Mouse (Mus musculus): ENCODE data around the gene Sh3pxd2b. TPM values are rescaled to one million over a fixed set of nuclear protein-coding genes. Genes with fewer than 3 reads are reported as not detected.

Sh3pxd2b gene
- polyA plus RNA-seq, 1 experiment, result 3.7 TPM

- H3K36me3 ChIP-seq (ENCODE audit: control insufficient read depth, insufficient read depth, low read length), result no peaks in the 10 kb centered on the region
- H3K4me1 ChIP-seq (ENCODE audit: control insufficient read depth, insufficient read depth, low read length), result no peaks in the 10 kb centered on the region
- no peak overlapping the region for H3K27ac ChIP-seq (ENCODE audit: insufficient read depth, low read depth, low read length)
- 84% methylated on average over 13 of the region's 13 CpGs for WGBS
- DNase-seq, result no peak
- no peak overlapping the region for H3K4me3 ChIP-seq (ENCODE audit: insufficient read depth, low read depth, low read length)
- H3K27me3 ChIP-seq (replicated peaks; ENCODE audit: control insufficient read depth, insufficient read depth, low read length), result no peaks in the 10 kb centered on the region
- TF ChIP-seq CTCF (conservative IDR thresholded peaks at IDR 0.05; ENCODE audit: insufficient read depth, insufficient read length, low read depth, low read length), result no peak
- no peak for TF ChIP-seq POLR2A (IDR thresholded peaks at IDR 0.05; ENCODE audit: low read depth, low read length)
Measured at GRCm38 (mm10) chr11:32373266-32374026, 25.8 kb downstream of the Sh3pxd2b start.

DNA sequence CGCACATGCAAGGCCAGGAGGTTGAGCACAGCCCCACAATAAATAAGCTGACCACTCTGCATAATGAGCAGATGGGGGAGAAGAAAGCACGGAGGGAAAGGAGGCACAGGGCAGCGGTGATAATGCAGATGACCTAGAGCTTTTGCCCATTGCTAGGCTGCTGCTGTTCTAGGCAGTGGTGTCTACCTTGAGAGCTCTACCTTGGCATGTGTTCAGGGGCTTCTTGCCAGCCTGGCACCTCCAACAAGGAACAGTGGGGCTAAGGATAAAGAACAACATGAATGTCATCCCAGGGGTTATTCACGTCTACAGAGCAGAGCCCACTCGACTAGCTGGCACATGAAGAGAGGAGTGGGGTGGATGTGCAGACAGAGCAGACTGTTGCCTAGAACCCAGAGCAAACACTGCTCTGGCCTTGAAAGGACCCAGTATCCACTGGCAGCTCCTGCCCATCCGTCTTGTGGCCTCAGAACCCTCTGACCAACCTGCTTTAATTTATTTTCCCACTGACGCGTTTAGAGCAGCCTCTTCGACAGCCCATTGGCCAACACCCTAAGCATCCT lies 26.5 kb downstream of the Sh3pxd2b start:
- Histone ChIP-seq H3K36me3 (ENCODE audit: control insufficient read depth, insufficient read depth, low read length) (no peaks in the 10 kb centered on the region), H3K27me3 (replicated peaks; ENCODE audit: control insufficient read depth, insufficient read depth, low read length) (no peaks in the 10 kb centered on the region), H3K27ac (ENCODE audit: insufficient read depth, low read depth, low read length) (no peak overlapping the region), H3K4me3 (ENCODE audit: insufficient read depth, low read depth, low read length) (no peak overlapping the region), H3K4me1 (ENCODE audit: control insufficient read depth, insufficient read depth, low read length) (no peaks in the 10 kb centered on the region)
- 88% methylated on average over 9 of the region's 9 CpGs for WGBS
- DNase-seq, result no peak
- TF ChIP-seq POLR2A (IDR thresholded peaks at IDR 0.05; ENCODE audit: low read depth, low read length) (no peak), CTCF (conservative IDR thresholded peaks at IDR 0.05; ENCODE audit: insufficient read depth, insufficient read length, low read depth, low read length) (no peak)

GRCm38 (mm10) chr11:32375104-32375535 lies 27.5 kb downstream of the Sh3pxd2b start:
- TF ChIP-seq CTCF (conservative IDR thresholded peaks at IDR 0.05; ENCODE audit: insufficient read depth, insufficient read length, low read depth, low read length), result 0 out of 2 replicates have a peak, but pooled peaks have one; percentile 12
- no peak for TF ChIP-seq POLR2A (IDR thresholded peaks at IDR 0.05; ENCODE audit: low read depth, low read length)
- no peak for DNase-seq
- 73% methylated on average over 4 of the region's 4 CpGs for WGBS
- no peak overlapping the region for H3K27ac ChIP-seq (ENCODE audit: insufficient read depth, low read depth, low read length)
- H3K36me3 ChIP-seq (ENCODE audit: control insufficient read depth, insufficient read depth, low read length), result no peaks in the 10 kb centered on the region
- H3K4me1 ChIP-seq (ENCODE audit: control insufficient read depth, insufficient read depth, low read length), result no peaks in the 10 kb centered on the region
- no peaks in the 10 kb centered on the region for H3K27me3 ChIP-seq (replicated peaks; ENCODE audit: control insufficient read depth, insufficient read depth, low read length)
- H3K4me3 ChIP-seq (ENCODE audit: insufficient read depth, low read depth, low read length), result no peak overlapping the region

DNA sequence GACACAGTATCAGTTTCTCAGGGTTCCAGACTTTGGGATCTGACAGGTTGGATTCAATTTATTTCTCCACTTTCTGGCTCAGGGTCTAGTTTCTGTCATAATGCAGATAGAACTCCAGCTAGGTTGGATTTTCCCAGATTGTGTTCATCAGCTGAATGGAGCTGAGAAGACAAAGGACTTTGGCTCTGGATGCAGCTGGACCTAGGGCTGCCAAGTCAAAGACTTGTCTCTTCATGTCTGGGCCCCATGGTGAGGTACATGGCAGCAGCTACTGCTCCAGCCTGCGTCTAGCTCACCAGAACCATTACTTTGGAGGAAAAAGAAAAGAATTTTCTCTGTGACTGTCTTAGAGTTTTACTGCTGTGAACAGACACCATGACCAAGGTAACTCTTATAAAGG lies 28.5 kb downstream of the Sh3pxd2b start:
- Histone ChIP-seq H3K4me3 (ENCODE audit: insufficient read depth, low read depth, low read length) (no peak overlapping the region), H3K27me3 (replicated peaks; ENCODE audit: control insufficient read depth, insufficient read depth, low read length) (no peaks in the 10 kb centered on the region), H3K36me3 (ENCODE audit: control insufficient read depth, insufficient read depth, low read length) (no peaks in the 10 kb centered on the region), H3K4me1 (ENCODE audit: control insufficient read depth, insufficient read depth, low read length) (no peaks in the 10 kb centered on the region), H3K27ac (ENCODE audit: insufficient read depth, low read depth, low read length) (no peak overlapping the region)
- TF ChIP-seq CTCF (conservative IDR thresholded peaks at IDR 0.05; ENCODE audit: insufficient read depth, insufficient read length, low read depth, low read length) (no peak), POLR2A (IDR thresholded peaks at IDR 0.05; ENCODE audit: low read depth, low read length) (no peak)
- DNase-seq, result no peak
- WGBS, result 97% methylated on average over 1 of the region's 1 CpGs

- Histone ChIP-seq H3K27me3 (replicated peaks; ENCODE audit: control insufficient read depth, insufficient read depth, low read length) (no peaks in the 10 kb centered on the region), H3K4me3 (ENCODE audit: insufficient read depth, low read depth, low read length) (no peak overlapping the region), H3K4me1 (ENCODE audit: control insufficient read depth, insufficient read depth, low read length) (no peaks in the 10 kb centered on the region), H3K36me3 (ENCODE audit: control insufficient read depth, insufficient read depth, low read length) (no peaks in the 10 kb centered on the region), H3K27ac (ENCODE audit: insufficient read depth, low read depth, low read length) (no peak overlapping the region)
- TF ChIP-seq CTCF (conservative IDR thresholded peaks at IDR 0.05; ENCODE audit: insufficient read depth, insufficient read length, low read depth, low read length), result no peak
- no peak for TF ChIP-seq POLR2A (IDR thresholded peaks at IDR 0.05; ENCODE audit: low read depth, low read length)
- no peak for DNase-seq
Measured at GRCm38 (mm10) chr11:32379910-32380309, 32.3 kb downstream of the Sh3pxd2b start.

GRCm38 (mm10) chr11:32383341-32384134 lies 35.9 kb downstream of the Sh3pxd2b start:
- TF ChIP-seq CTCF (conservative IDR thresholded peaks at IDR 0.05; ENCODE audit: insufficient read depth, insufficient read length, low read depth, low read length) (no peak), POLR2A (IDR thresholded peaks at IDR 0.05; ENCODE audit: low read depth, low read length) (no peak)
- peak; percentile 67 for DNase-seq
- no peaks in the 10 kb centered on the region for H3K4me1 ChIP-seq (ENCODE audit: control insufficient read depth, insufficient read depth, low read length)
- no peak overlapping the region for H3K4me3 ChIP-seq (ENCODE audit: insufficient read depth, low read depth, low read length)
- 35% methylated on average over 10 of the region's 10 CpGs for WGBS
- no peaks in the 10 kb centered on the region for H3K36me3 ChIP-seq (ENCODE audit: control insufficient read depth, insufficient read depth, low read length)
- no peak overlapping the region for H3K27ac ChIP-seq (ENCODE audit: insufficient read depth, low read depth, low read length)
- H3K27me3 ChIP-seq (replicated peaks; ENCODE audit: control insufficient read depth, insufficient read depth, low read length), result no peaks in the 10 kb centered on the region

Data from kidney, adult 2 months (tissue).